Mouse (Mus musculus): ENCODE measurements around the gene Nexn. TPM values are rescaled to one million over a fixed set of nuclear protein-coding genes. Genes with fewer than 3 reads are reported as not detected.
A peak's percentile ranks its signal among the peaks of the same experiment; 100 is the strongest.
"Not testable (repeated sequence)": the region's sequence is repeated elsewhere in the genome, so short reads cannot be mapped to it uniquely, and the experiment has no call there.

Gene Nexn
- polyA plus RNA-seq, 1 experiment from 2014 or later: 1.8 TPM

DNA sequence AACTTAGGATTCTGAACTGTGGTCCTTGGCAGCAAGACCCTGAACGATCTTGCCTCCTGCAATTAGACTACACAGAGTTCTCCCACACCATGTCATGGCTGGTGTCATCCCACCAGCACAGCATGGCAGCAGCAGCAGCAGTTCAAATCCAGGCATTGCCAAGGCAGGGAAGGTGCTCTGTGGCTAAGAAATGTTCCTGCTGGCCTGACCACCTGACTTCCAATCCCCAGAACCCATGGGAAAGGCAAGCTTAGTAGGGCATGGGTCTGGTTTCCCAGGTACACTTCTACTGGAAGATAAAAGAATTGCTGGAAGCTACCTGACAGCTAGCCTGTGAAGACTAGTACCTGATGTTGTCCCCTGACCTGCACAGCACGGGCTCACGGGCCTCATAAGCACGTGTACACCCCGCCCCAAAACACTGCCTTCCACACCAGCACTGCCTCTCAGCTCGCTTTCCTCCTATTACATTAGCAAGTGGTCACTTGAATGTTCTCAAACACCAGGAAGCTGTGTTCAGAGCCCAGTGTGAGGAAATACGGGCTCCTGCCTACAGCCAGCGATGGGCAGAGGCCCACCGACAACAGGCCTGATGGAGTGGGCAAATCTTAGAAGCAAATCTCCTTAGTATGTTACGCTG lies 5.0 kb upstream of the Nexn start:
- peaks cover 5% of the 10 kb centered on the region; the same call in 1 of the 2 replicates for H3K27me3 ChIP-seq (ENCODE audit: control insufficient read depth, insufficient read depth, low read depth, low read length)
- H3K27ac ChIP-seq (ENCODE audit: low read length): no peak overlapping the region
- no peak for ATAC-seq
- no peaks in the 10 kb centered on the region; the same call in 1 of the 2 replicates for H3K4me1 ChIP-seq (ENCODE audit: control insufficient read depth, insufficient read depth, low read length)
- 85% methylated on average over 10 of the region's 10 CpGs for WGBS
- no peak overlapping the region for H3K4me2 ChIP-seq (ENCODE audit: low read length)
- no peak overlapping the region for H3K9ac ChIP-seq (ENCODE audit: low read depth, low read length)
- no peaks in the 10 kb centered on the region for H3K9me3 ChIP-seq (replicated peaks; ENCODE audit: control insufficient read depth, low read length, poor library complexity, severe bottlenecking)
- H3K36me3 ChIP-seq (ENCODE audit: control insufficient read depth, insufficient read depth, low read length): peaks cover 2% of the 10 kb centered on the region
- H3K4me3 ChIP-seq (ENCODE audit: low read depth, low read length): no peak overlapping the region

- H3K4me2 ChIP-seq (ENCODE audit: low read length): no peak overlapping the region
- H3K4me3 ChIP-seq (ENCODE audit: low read depth, low read length): no peak overlapping the region
- H3K27me3 ChIP-seq (ENCODE audit: control insufficient read depth, insufficient read depth, low read depth, low read length): peaks cover 12% of the 10 kb centered on the region; the same call in 1 of the 2 replicates
- H3K9me3 ChIP-seq (replicated peaks; ENCODE audit: control insufficient read depth, low read length, poor library complexity, severe bottlenecking): no peaks in the 10 kb centered on the region
- no peaks in the 10 kb centered on the region for H3K36me3 ChIP-seq (ENCODE audit: control insufficient read depth, insufficient read depth, low read length)
- no peak overlapping the region for H3K9ac ChIP-seq (ENCODE audit: low read depth, low read length)
- H3K4me1 ChIP-seq (ENCODE audit: control insufficient read depth, insufficient read depth, low read length): peaks cover 12% of the 10 kb centered on the region
- H3K27ac ChIP-seq (ENCODE audit: low read length): no peak overlapping the region
- no peak for ATAC-seq
- WGBS: 94% methylated on average over 14 of the region's 14 CpGs
Observed at GRCm38 (mm10) chr3:152268099-152268498, 1.9 kb upstream of the Nexn start.

- peaks cover 12% of the 10 kb centered on the region; the same call in 1 of the 2 replicates for H3K27me3 ChIP-seq (ENCODE audit: control insufficient read depth, insufficient read depth, low read depth, low read length)
- peak; percentile 77 for ATAC-seq
- peak overlapping the region; percentile 59 for H3K4me3 ChIP-seq (ENCODE audit: low read depth, low read length)
- WGBS: under 1% methylated on average over 55 of the region's 63 CpGs
- H3K4me1 ChIP-seq (ENCODE audit: control insufficient read depth, insufficient read depth, low read length): peaks cover 12% of the 10 kb centered on the region
- H3K4me2 ChIP-seq (ENCODE audit: low read length): peak overlapping the region; percentile 99
- H3K9ac ChIP-seq (ENCODE audit: low read depth, low read length): peak overlapping the region; percentile 67
- H3K27ac ChIP-seq (ENCODE audit: low read length): no peak overlapping the region
- H3K9me3 ChIP-seq (replicated peaks; ENCODE audit: control insufficient read depth, low read length, poor library complexity, severe bottlenecking): no peaks in the 10 kb centered on the region
- H3K36me3 ChIP-seq (ENCODE audit: control insufficient read depth, insufficient read depth, low read length): no peaks in the 10 kb centered on the region
Observed at GRCm38 (mm10) chr3:152265351-152266035, 657 bp downstream of the Nexn start.

DNA sequence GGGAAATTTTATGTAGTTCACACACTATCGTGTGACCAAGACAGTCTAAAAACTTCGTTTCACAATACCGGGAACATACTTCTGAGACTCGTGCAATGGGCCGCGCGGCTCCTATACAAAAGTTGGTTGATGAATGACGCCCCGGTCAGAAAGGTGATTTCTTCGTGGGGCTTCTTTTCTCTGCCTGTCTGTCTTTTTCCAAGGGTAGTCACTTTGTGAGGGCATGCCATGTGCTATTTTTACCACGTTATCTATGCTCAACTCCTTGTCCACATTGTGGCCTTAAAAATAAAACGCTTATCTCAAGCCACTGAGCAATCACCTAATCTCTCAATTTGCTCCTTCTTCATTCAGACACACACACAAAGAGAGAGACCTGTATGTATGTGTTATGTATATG lies 1.3 kb downstream of the Nexn start:
- no peak overlapping the region; the same call in 1 of the 2 replicates for H3K4me3 ChIP-seq (ENCODE audit: low read depth, low read length)
- no peaks in the 10 kb centered on the region for H3K36me3 ChIP-seq (ENCODE audit: control insufficient read depth, insufficient read depth, low read length)
- no peak for ATAC-seq
- 30% methylated on average over 12 of the region's 12 CpGs for WGBS
- peaks cover 12% of the 10 kb centered on the region; the same call in 1 of the 2 replicates for H3K27me3 ChIP-seq (ENCODE audit: control insufficient read depth, insufficient read depth, low read depth, low read length)
- no peak overlapping the region for H3K9ac ChIP-seq (ENCODE audit: low read depth, low read length)
- peak overlapping the region; percentile 99 for H3K4me2 ChIP-seq (ENCODE audit: low read length)
- no peaks in the 10 kb centered on the region for H3K9me3 ChIP-seq (replicated peaks; ENCODE audit: control insufficient read depth, low read length, poor library complexity, severe bottlenecking)
- no peak overlapping the region for H3K27ac ChIP-seq (ENCODE audit: low read length)
- H3K4me1 ChIP-seq (ENCODE audit: control insufficient read depth, insufficient read depth, low read length): peaks cover 12% of the 10 kb centered on the region

GRCm38 (mm10) chr3:152264374-152264773 lies 1.8 kb downstream of the Nexn start:
- H3K4me1 ChIP-seq (ENCODE audit: control insufficient read depth, insufficient read depth, low read length): peaks cover 12% of the 10 kb centered on the region
- no peaks in the 10 kb centered on the region for H3K9me3 ChIP-seq (replicated peaks; ENCODE audit: control insufficient read depth, low read length, poor library complexity, severe bottlenecking)
- H3K36me3 ChIP-seq (ENCODE audit: control insufficient read depth, insufficient read depth, low read length): no peaks in the 10 kb centered on the region
- WGBS: 56% methylated on average over 10 of the region's 10 CpGs
- no peak overlapping the region for H3K4me2 ChIP-seq (ENCODE audit: low read length)
- H3K4me3 ChIP-seq (ENCODE audit: low read depth, low read length): no peak overlapping the region
- H3K27me3 ChIP-seq (ENCODE audit: control insufficient read depth, insufficient read depth, low read depth, low read length): peaks cover 12% of the 10 kb centered on the region; the same call in 1 of the 2 replicates
- no peak for ATAC-seq
- H3K9ac ChIP-seq (ENCODE audit: low read depth, low read length): no peak overlapping the region
- no peak overlapping the region for H3K27ac ChIP-seq (ENCODE audit: low read length)

- H3K36me3 ChIP-seq (ENCODE audit: control insufficient read depth, insufficient read depth, low read length): no peaks in the 10 kb centered on the region
- 20% methylated on average over 8 of the region's 8 CpGs for WGBS
- no peak overlapping the region for H3K4me2 ChIP-seq (ENCODE audit: low read length)
- no peaks in the 10 kb centered on the region for H3K9me3 ChIP-seq (replicated peaks; ENCODE audit: control insufficient read depth, low read length, poor library complexity, severe bottlenecking)
- H3K9ac ChIP-seq (ENCODE audit: low read depth, low read length): no peak overlapping the region
- H3K27ac ChIP-seq (ENCODE audit: low read length): no peak overlapping the region
- no peak for ATAC-seq
- H3K4me1 ChIP-seq (ENCODE audit: control insufficient read depth, insufficient read depth, low read length): peaks cover 12% of the 10 kb centered on the region
- peaks cover 7% of the 10 kb centered on the region; the same call in 1 of the 2 replicates for H3K27me3 ChIP-seq (ENCODE audit: control insufficient read depth, insufficient read depth, low read depth, low read length)
- no peak overlapping the region for H3K4me3 ChIP-seq (ENCODE audit: low read depth, low read length)
Observed at GRCm38 (mm10) chr3:152261948-152262347, 4.2 kb downstream of the Nexn start.

DNA sequence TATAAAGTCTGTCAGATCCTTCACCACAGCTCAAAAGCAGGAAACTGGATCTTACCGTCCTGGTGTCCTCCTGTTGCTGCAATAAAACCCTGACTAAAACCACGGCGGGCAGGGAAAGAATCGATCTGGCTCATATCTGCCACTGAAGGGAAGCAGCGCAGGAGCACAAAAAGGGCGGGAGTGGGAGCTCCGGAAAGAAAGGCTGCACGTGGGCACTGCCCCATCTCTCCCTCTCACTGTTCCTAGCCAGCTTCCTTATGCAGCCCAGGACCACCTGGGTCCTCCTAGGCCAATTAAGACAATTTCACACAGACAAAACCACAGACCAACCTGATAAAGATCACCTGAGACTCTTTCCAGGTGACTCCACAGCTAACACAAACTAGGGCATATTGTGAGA lies 4.7 kb downstream of the Nexn start:
- no peak overlapping the region for H3K4me3 ChIP-seq (ENCODE audit: low read depth, low read length)
- peaks cover 12% of the 10 kb centered on the region for H3K4me1 ChIP-seq (ENCODE audit: control insufficient read depth, insufficient read depth, low read length)
- no peaks in the 10 kb centered on the region for H3K36me3 ChIP-seq (ENCODE audit: control insufficient read depth, insufficient read depth, low read length)
- no peak for ATAC-seq
- no peak overlapping the region for H3K9ac ChIP-seq (ENCODE audit: low read depth, low read length)
- no peak overlapping the region for H3K4me2 ChIP-seq (ENCODE audit: low read length)
- no peak overlapping the region for H3K27ac ChIP-seq (ENCODE audit: low read length)
- 52% methylated on average over 8 of the region's 8 CpGs for WGBS
- H3K9me3 ChIP-seq (replicated peaks; ENCODE audit: control insufficient read depth, low read length, poor library complexity, severe bottlenecking): no peaks in the 10 kb centered on the region
- H3K27me3 ChIP-seq (ENCODE audit: control insufficient read depth, insufficient read depth, low read depth, low read length): peaks cover 7% of the 10 kb centered on the region; the same call in 1 of the 2 replicates

GRCm38 (mm10) chr3:152260362-152260761 lies 5.8 kb downstream of the Nexn start:
- WGBS: 100% methylated on average over 1 of the region's 1 CpGs
- H3K27ac ChIP-seq (ENCODE audit: low read length): no peak overlapping the region
- ATAC-seq: no peak
- no peak overlapping the region for H3K4me3 ChIP-seq (ENCODE audit: low read depth, low read length)
- H3K36me3 ChIP-seq (ENCODE audit: control insufficient read depth, insufficient read depth, low read length): no peaks in the 10 kb centered on the region
- no peak overlapping the region for H3K4me2 ChIP-seq (ENCODE audit: low read length)
- H3K4me1 ChIP-seq (ENCODE audit: control insufficient read depth, insufficient read depth, low read length): peaks cover 6% of the 10 kb centered on the region
- H3K9ac ChIP-seq (ENCODE audit: low read depth, low read length): no peak overlapping the region
- peaks cover 7% of the 10 kb centered on the region; the same call in 1 of the 2 replicates for H3K27me3 ChIP-seq (ENCODE audit: control insufficient read depth, insufficient read depth, low read depth, low read length)
- no peaks in the 10 kb centered on the region for H3K9me3 ChIP-seq (replicated peaks; ENCODE audit: control insufficient read depth, low read length, poor library complexity, severe bottlenecking)

DNA sequence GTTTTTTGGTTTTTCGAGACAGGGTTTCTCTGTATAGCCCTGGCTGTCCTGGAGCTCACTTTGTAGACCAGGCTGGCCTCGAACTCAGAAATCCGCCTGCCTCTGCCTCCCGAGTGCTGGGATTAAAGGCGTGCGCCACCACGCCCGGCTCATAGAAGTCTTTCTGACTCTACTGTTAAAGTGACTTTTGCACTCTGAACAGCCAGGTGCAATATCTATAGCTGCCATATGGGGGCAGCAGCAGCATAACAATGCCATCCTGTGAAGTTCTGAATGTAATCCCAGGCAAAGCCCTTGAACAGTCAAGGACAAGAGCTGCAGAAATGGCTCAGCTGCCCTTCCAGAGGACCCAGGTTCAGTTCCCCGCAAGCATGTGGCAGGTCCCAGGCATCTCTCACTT lies 6.7 kb downstream of the Nexn start:
- H3K4me1 ChIP-seq (ENCODE audit: control insufficient read depth, insufficient read depth, low read length); H3K9ac ChIP-seq (ENCODE audit: low read depth, low read length); H3K4me2 ChIP-seq (ENCODE audit: low read length); H3K27ac ChIP-seq (ENCODE audit: low read length); H3K36me3 ChIP-seq (ENCODE audit: control insufficient read depth, insufficient read depth, low read length); ATAC-seq; H3K4me3 ChIP-seq (ENCODE audit: low read depth, low read length); H3K27me3 ChIP-seq (ENCODE audit: control insufficient read depth, insufficient read depth, low read depth, low read length); H3K9me3 ChIP-seq (replicated peaks; ENCODE audit: control insufficient read depth, low read length, poor library complexity, severe bottlenecking): not testable (repeated sequence)
- WGBS: 47% methylated on average over 8 of the region's 9 CpGs
